Mouse (Mus musculus): ENCODE measurements at regions not wholly inside any gene's neighbourhood (a gene's known extent, or its start where the extent isn't known, plus 50 kb on each side); places are given as distances from the start of the nearest gene placed in this dataset.
"Not testable (repeated sequence)": the region's sequence is repeated elsewhere in the genome, so short reads cannot be mapped to it uniquely, and the experiment has no call there.

GRCm38 (mm10) chr7:93254287-93254686 lies 174.6 kb downstream of the Fam181b start:
- POLR2A ChIA-PET, CTCF ChIA-PET: not testable (repeated sequence)

DNA sequence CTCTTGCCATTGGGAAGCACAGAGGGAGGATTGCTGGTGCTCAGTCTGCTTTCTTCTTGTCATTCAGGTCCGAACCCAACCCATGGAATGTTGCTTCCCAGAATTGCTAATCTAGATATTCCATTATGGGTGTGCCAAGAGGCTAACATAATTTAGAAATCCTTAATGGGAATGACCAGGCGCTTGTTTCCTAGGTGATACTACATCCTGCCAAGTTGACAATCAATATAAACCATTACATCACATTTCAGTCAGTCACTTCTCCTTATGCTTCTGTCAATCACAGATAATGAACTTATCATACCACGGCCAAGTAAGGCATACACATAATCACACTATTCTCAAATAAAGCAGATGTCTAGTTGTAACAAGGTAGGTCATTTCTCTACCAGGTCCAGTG lies 206.1 kb downstream of the Fam181b start:
- CTCF ChIA-PET, result no interaction called here
- POLR2A ChIA-PET, result no interaction called here

GRCm38 (mm10) chr7:93291457-93291856 lies 211.8 kb downstream of the Fam181b start:
- POLR2A ChIA-PET, result no interaction called here
- CTCF ChIA-PET, result no interaction called here

- CTCF ChIA-PET, result no interaction called here
Observed at GRCm38 (mm10) chr7:93291945-93292696, 212.5 kb downstream of the Fam181b start.

GRCm38 (mm10) chr7:93312731-93313130 lies 233.1 kb downstream of the Fam181b start:
- ChIA-PET CTCF (no interaction called here), POLR2A (no interaction called here)

More at GRCm38 (mm10) chr7:93291945-93292696, 212.5 kb downstream of the Fam181b start:
- POLR2A ChIA-PET, result interaction anchor here in 1 of 4 experiments (0.6 kb wide), 1 partner anchor 71 kb away, joined by 4 read pairs; no protein-coding TSS in a partner anchor

DNA sequence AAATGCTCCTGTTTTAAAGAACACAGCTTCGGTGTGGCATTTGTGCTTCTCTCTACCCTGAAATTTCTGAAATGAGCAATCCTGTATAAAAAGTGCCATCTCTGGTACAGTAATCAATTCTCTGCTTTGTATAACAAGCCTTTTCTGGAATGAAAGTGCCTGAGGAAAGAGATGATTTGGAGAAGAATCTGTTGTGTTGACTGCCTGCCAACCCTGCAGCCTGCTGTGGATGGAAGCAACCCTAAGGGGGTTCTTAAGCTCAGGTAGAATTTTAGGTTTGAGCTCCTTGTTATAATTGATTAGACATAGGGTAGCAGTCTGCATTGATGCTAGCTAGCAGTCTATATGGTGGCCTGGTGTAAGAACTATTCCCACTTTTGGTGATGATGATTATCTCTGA lies 251.7 kb downstream of the Fam181b start:
- CTCF ChIA-PET, result no interaction called here
- POLR2A ChIA-PET, result no interaction called here

GRCm38 (mm10) chr7:93332203-93332602 lies 252.5 kb downstream of the Fam181b start:
- POLR2A ChIA-PET, result no interaction called here
- CTCF ChIA-PET, result no interaction called here

DNA sequence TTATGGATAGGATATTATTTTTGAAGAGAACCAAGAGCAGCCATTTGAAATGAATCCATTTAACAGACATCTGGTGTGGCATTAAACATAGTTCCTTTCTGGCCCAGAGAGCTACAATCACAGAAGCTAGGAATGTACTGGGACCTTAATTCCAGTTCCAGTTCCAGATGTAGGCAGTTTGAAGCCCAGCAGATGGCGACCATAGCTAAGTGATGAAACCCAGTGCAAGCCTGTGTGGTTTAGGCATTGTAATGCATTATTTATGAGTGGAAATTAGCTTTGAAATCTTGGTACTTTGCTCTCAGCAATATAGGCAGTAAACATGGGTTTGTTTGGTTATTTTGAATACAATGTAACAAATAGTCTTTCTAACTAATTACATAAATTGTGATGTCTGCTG lies 256.8 kb downstream of the Fam181b start:
- POLR2A ChIA-PET, result no interaction called here
- CTCF ChIA-PET, result interaction anchor here in 1 of 4 experiments (1.2 kb wide), 1 partner anchor 709 kb away, joined by 3 read pairs; no protein-coding TSS in a partner anchor
